Mouse (Mus musculus) small intestine, adult 2 months (tissue): ENCODE measurements around the gene Rps11.

Experiments
- CTCF ChIP-seq: fragments of 200-500 bp; IDR thresholded peaks from 2 replicates; pipeline ENCODE4 v1.5.1; 2012; ENCODE audit warnings: low read depth, mild to moderate bottlenecking, control low read depth, inconsistent platforms, low read length, moderate library complexity, mixed read lengths; ENCODE audit not compliant: insufficient replicate concordance, insufficient read length; ENCODE audit errors: extremely low read depth
- POLR2A ChIP-seq: fragments of 200-500 bp; IDR thresholded peaks from 2 replicates; pipeline ENCODE4 v1.6.1; 2012; ENCODE audit warnings: low read depth, mild to moderate bottlenecking, control low read depth, inconsistent platforms, low read length, moderate library complexity

- TF ChIP-seq CTCF (no peak), POLR2A (no peak)
These were observed 25.3 kb upstream of the Rps11 start for GRCm38 (mm10) chr7:45149545-45149944.
